Mouse (Mus musculus) olfactory bulb, adult 2 months (tissue): ENCODE results near the gene Rcl1.

Source experiments
- CTCF ChIP-seq: fragments of 200-500 bp; IDR thresholded peaks from 2 replicates; pipeline ENCODE4 v1.5.1; 2012; ENCODE audit warnings: low read depth, mild to moderate bottlenecking, low read length, moderate library complexity; ENCODE audit not compliant: insufficient read depth
- POLR2A ChIP-seq: fragments of 200-500 bp; IDR thresholded peaks from 2 replicates; pipeline ENCODE4 v1.6.1; 2012; ENCODE audit warnings: mild to moderate bottlenecking, low read depth, low read length, moderate library complexity; ENCODE audit not compliant: insufficient read depth

- no peak for TF ChIP-seq CTCF
- TF ChIP-seq POLR2A, result no peak
Measured at GRCm38 (mm10) chr19:29135172-29135736, 34.1 kb downstream of the Rcl1 start.
